Mouse (Mus musculus) lung, postnatal 0 days (tissue): ENCODE data around the gene Syt14.

ENCODE experiments used
- CTCF ChIP-seq: IDR thresholded peaks from 2 replicates; pipeline ENCODE4 v1.5.1; 2016; ENCODE audit warnings: antibody characterized with exemption, mild to moderate bottlenecking
- EP300 ChIP-seq: IDR thresholded peaks from 2 replicates; pipeline ENCODE4 v1.6.1; 2016; ENCODE audit warnings: antibody characterized with exemption, mild to moderate bottlenecking, control low read depth

DNA sequence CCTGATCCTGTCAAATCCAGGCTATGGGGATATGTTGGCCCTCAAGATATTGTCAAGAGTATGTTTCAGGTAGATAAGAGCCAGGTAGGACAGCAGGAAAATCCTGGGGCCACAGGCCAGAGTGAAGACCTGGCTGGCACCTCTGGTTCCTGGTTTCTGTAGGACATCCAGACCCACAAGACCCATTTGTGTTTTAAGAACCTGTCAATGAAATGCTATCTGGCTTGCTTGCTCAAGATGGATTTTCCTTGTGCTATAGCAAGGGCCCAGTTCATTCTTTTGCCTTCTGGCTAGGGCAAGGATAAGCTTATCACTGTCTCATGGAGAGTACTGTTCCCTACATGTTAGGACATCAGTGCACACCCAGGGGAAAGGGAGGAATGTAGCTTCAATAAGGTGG is 183.5 kb downstream of the Syt14 start:
- TF ChIP-seq EP300 (no peak), CTCF (no peak)
